Mouse (Mus musculus) heart, adult 2 months (tissue): ENCODE measurements at regions not wholly inside any gene's neighbourhood (a gene's known extent, or its start where the extent isn't known, plus 50 kb on each side); places are given as distances from the start of the nearest gene placed in this dataset.

Source experiments
- DNase-seq, 2 experiments: peaks; one replicate each; pipeline ENCODE4 v3.0.0; 2021
- H3K27ac ChIP-seq: fragments of 200-600 bp; 2 replicates; pipeline ENCODE4 v1.8.1; 2022
- H3K27me3 ChIP-seq: fragments of 200-500 bp; 2 replicates; pipeline ENCODE4 v1.6.1; 2012; ENCODE audit warnings: mild to moderate bottlenecking, low read length, inconsistent platforms, mixed read lengths; ENCODE audit not compliant: control insufficient read depth, insufficient read depth
- H3K36me3 ChIP-seq: fragments of 200-500 bp; 2 replicates; pipeline ENCODE4 v1.6.1; 2012; ENCODE audit warnings: low read length, inconsistent platforms; ENCODE audit not compliant: control insufficient read depth, insufficient read depth
- H3K4me1 ChIP-seq: fragments of 200-500 bp; 2 replicates; pipeline ENCODE4 v1.6.1; 2011; ENCODE audit warnings: low read length; ENCODE audit not compliant: control insufficient read depth, insufficient read depth
- H3K4me3 ChIP-seq: fragments of 200-600 bp; 2 replicates; pipeline ENCODE4 v1.8.1; 2022
- H3K79me2 ChIP-seq: fragments of 200-500 bp; replicated peaks from 2 replicates; pipeline ENCODE4 v1.6.1; 2012; ENCODE audit warnings: mild to moderate bottlenecking, inconsistent platforms, low read length, moderate library complexity, mixed read lengths; ENCODE audit not compliant: control insufficient read depth, insufficient read depth
- H3K9ac ChIP-seq: fragments of 200-500 bp; 2 replicates; pipeline ENCODE4 v1.6.1; 2012; ENCODE audit warnings: low read depth, mild to moderate bottlenecking, control low read depth, inconsistent platforms, low read length, mixed read lengths
- CTCF ChIP-seq: fragments of 200-600 bp; IDR thresholded peaks from 2 replicates; pipeline ENCODE4 v1.8.1; 2022; ENCODE audit warnings: antibody characterized with exemption, mild to moderate bottlenecking, moderate library complexity
- EP300 ChIP-seq: fragments of 200-500 bp; IDR thresholded peaks from 2 replicates; pipeline ENCODE4 v1.6.1; 2011; ENCODE audit warnings: low read depth, low read length, control low read depth; ENCODE audit not compliant: insufficient read depth
- POLR2A ChIP-seq: fragments of 200-500 bp; IDR thresholded peaks from 2 replicates; pipeline ENCODE4 v1.6.1; 2011; ENCODE audit warnings: mild to moderate bottlenecking, low read depth, low read length, control low read depth; ENCODE audit not compliant: insufficient read depth
- WGBS: fragments of 180-500 bp; shearing (Covaris S2); methylation state at CpG from one replicate; pipeline ENCODE4 v1.1.7; 2018; 5-methylcytosine and 5-hydroxymethylcytosine counted together
- intact Hi-C: fragments of 180-260 bp; cut with DNase I; formaldehyde crosslinking; loops from one replicate; pipeline ENCODE4 v1.15.1; 2025

DNA sequence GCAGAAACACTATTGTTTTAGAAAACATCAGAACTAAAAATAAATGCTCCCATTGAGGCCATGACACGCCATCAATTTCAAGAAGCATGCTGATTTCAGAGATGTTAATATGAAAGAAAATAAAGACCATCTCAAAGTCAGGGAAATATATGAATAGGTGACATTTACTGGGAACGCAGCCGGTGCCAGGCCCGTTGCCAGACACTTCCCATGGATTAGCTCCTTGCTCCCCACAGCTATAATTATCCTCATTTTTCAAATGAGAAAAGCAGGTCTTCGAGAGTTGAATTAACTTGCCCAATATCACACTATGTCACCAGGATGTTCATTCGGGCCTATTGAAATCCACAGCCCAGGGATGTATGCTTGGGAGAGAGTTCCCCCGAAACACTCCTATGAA, 165.2 kb upstream of the Rgma start:
- 81% methylated on average over 7 of the region's 7 CpGs for WGBS
- no peak for DNase-seq
- H3K27me3 ChIP-seq = no peaks in the 10 kb centered on the region
- no peaks in the 10 kb centered on the region for H3K4me1 ChIP-seq
- no peaks in the 10 kb centered on the region for H3K79me2 ChIP-seq
- no peak overlapping the region for H3K4me3 ChIP-seq
- intact Hi-C loops = no loop called here
- H3K27ac ChIP-seq = no peak overlapping the region
- TF ChIP-seq POLR2A (no peak), EP300 (no peak), CTCF (no peak)
- H3K9ac ChIP-seq = no peak overlapping the region
- no peaks in the 10 kb centered on the region for H3K36me3 ChIP-seq

DNA sequence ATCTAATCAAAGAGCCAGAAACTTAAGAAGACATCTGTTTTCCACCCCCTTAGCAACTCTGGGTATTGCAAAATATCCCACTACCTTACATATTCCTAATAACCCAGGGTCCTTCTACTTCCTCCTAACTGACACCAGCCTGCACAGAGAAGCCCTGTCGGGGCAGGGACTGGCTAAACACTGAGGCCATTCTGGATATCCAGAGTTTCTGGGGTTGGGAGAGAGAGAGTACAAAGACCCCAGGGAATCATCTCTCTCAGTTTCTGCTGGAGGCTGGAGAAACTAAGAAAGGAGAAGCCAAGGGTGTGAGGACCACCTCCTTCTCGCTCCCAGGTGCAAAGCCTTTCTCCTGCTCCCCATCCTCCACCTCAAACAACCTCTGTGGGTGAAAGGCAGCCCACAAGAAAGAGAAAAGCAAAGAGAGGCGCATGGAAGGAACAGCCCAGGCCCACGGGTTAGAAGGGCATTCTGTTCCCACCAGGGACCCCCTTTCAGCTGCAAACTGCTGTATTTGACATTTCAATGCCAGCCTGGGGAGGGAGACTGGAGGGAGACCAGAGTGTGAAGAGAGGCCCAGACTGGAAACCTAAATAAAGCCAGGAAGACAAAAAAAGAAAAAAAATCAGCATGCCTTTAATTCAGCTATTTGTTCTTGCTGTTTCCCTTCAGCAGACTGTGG, 152.9 kb upstream of the Rgma start:
- no peak overlapping the region for H3K27ac ChIP-seq
- no peaks in the 10 kb centered on the region for H3K4me1 ChIP-seq
- WGBS = 47% methylated on average over 4 of the region's 4 CpGs
- H3K36me3 ChIP-seq = no peaks in the 10 kb centered on the region
- intact Hi-C loops = no loop called here
- H3K9ac ChIP-seq = no peak overlapping the region
- H3K27me3 ChIP-seq = no peaks in the 10 kb centered on the region
- H3K4me3 ChIP-seq = no peak overlapping the region
- TF ChIP-seq CTCF (no peak), EP300 (no peak), POLR2A (no peak)
- H3K79me2 ChIP-seq = no peaks in the 10 kb centered on the region
- no peak for DNase-seq

DNA sequence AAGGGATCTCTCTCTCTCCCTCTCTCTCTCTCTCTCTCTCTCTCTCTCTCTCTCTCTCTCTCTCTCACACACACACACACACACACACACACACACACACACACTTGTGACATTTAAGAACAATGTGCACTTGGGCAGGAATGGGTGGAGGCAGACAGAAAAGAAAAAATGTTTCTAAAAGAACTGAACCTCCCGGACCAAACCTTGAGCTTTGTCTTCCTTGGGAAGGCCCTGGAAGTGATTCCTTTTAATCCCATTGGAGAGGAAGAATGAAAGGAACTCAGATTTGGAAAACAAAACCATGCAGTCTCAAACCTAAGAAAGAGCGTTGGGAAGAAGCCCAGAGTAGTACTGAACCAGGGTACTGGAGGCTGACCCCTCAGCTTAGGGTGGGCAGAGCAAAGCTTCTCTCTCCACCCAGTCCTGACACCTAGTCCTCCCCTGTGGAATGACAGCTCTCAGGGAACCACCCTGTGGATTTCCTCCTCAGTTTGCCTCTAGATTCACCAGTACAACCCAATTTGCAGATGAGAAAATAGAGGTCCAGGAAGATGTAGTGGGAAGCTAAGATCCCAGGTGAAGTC, 152.3 kb upstream of the Rgma start:
- intact Hi-C loops = no loop called here
- WGBS = 50% methylated on average over 2 of the region's 2 CpGs
- Histone ChIP-seq H3K27ac (no peak overlapping the region), H3K4me3 (no peak overlapping the region), H3K79me2 (no peaks in the 10 kb centered on the region), H3K36me3 (no peaks in the 10 kb centered on the region), H3K9ac (no peak overlapping the region), H3K27me3 (no peaks in the 10 kb centered on the region), H3K4me1 (no peaks in the 10 kb centered on the region)
- DNase-seq = no peak
- TF ChIP-seq CTCF = no peak
- TF ChIP-seq POLR2A = no peak
- no peak for TF ChIP-seq EP300

DNA sequence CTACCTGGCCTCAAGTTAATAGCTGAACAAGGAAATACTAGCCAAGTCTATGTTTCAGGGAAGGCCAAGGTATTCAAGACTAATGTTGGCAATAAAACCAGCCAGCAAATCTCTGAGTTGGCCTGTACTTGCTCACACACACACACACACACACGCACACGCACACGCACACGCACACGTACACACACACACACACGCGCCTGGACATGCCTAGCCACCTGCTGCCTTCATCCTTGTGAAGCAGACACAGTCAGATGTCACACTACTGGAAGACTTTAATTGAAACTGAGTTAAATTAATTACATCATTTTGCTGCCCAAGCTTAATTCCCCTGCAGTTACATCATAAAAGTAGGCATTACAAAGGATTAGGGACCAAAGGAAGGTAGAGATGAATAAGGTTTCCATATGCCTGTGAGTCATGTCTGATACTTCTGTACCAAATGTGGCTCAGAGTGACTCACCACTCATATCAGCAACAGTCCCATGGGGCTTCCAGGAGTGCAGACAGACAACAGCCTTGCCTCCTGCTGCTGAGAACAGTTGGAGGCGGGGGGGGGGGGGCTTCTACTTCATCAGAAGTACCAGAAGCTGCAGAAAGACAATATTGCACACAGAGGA, 141.7 kb upstream of the Rgma start:
- no peak overlapping the region for H3K4me3 ChIP-seq
- H3K27ac ChIP-seq = no peak overlapping the region
- no peaks in the 10 kb centered on the region for H3K36me3 ChIP-seq
- no peaks in the 10 kb centered on the region for H3K79me2 ChIP-seq
- H3K9ac ChIP-seq = no peak overlapping the region
- H3K27me3 ChIP-seq = no peaks in the 10 kb centered on the region
- intact Hi-C loops = loop anchor here (5.0 kb wide), 1 partner anchor 46 kb away; no protein-coding TSS in a partner anchor
- peaks cover 1% of the 10 kb centered on the region; the same call in 1 of the 2 replicates for H3K4me1 ChIP-seq
- TF ChIP-seq EP300 (no peak), POLR2A (no peak), CTCF (no peak)
- DNase-seq = no peak
- WGBS = 90% methylated on average over 8 of the region's 8 CpGs

DNA sequence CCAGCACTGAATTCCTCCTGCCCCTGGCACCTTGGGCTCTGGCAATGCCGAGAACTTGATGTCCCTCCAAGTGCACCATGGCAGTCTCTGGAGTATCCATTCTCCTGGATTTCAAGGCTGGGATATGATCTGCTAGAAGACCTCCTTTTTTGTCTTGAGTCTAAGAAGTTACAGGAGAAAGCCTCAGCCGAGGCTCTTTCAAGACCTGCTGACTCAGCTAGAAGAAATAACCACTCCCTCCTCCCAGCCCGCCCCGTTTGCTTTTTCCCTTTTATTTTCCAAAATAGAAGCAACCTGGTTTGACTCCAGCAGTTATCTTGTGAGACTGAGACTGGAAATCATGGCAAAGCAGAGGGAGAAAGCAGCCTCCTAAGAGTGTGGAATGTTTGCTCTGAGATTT, 136.8 kb upstream of the Rgma start:
- DNase-seq = no peak
- H3K4me1 ChIP-seq = peaks cover 1% of the 10 kb centered on the region; the same call in 1 of the 2 replicates
- H3K27ac ChIP-seq = no peak overlapping the region
- intact Hi-C loops = no loop called here
- H3K36me3 ChIP-seq = no peaks in the 10 kb centered on the region
- no peaks in the 10 kb centered on the region for H3K79me2 ChIP-seq
- WGBS = 15% methylated on average over 4 of the region's 4 CpGs
- H3K9ac ChIP-seq = no peak overlapping the region
- TF ChIP-seq CTCF (no peak), EP300 (no peak), POLR2A (no peak)
- no peak overlapping the region for H3K4me3 ChIP-seq
- H3K27me3 ChIP-seq = no peaks in the 10 kb centered on the region
